Mouse (Mus musculus): ENCODE results near the gene Tbck.

Tbck gene

GRCm38 (mm10) chr3:132831179-132831873, 147.4 kb downstream of the Tbck start:
- no peak for DNase-seq (ENCODE audit: low spot score in 2 of 2)

GRCm38 (mm10) chr3:132835118-132835794, 151.3 kb downstream of the Tbck start:
- DNase-seq (ENCODE audit: low spot score in 2 of 2): no peak

GRCm38 (mm10) chr3:132837134-132837533, 153.2 kb downstream of the Tbck start:
- DNase-seq (ENCODE audit: low spot score in 2 of 2): no peak

DNA sequence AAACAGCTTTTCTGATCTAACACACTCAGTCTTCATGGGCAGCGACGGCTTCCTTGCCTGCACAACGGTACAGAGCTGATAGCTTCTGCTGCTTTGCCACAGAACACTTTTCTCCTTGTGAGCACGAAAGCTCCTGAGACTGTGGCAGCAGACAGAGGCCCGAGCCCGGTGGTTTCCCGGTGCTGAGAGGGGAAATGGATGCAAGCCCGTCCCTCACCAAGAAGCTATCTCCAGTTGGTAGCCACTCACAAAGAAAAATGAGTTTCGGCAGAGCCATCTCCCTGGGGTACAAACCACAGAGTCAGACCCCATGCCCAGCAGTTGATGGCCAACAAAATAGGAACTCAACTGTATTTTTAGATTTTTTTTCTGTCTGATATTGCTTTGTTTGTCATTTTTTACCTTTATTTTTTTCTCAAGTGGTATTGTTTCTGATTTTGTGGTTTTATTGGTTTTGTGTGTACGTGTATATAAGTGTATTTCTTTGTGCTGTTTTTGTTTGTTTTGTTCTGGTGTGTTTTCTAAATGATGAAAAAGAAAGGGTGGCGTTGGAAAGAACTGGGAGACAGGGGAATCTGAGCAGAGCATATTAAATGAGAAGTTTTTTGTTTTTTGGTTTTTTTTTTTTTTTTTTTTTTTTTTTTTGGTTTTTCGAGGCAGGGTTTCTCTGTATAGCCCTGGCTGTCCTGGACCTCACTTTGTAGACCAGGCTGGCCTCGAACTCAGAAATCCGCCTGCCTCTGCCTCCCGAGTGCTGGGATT, 154.9 kb downstream of the Tbck start:
- DNase-seq (ENCODE audit: low spot score in 2 of 2): no peak

- DNase-seq (ENCODE audit: low spot score in 2 of 2): no peak
These were observed 155.6 kb downstream of the Tbck start for GRCm38 (mm10) chr3:132839516-132839915.

DNA sequence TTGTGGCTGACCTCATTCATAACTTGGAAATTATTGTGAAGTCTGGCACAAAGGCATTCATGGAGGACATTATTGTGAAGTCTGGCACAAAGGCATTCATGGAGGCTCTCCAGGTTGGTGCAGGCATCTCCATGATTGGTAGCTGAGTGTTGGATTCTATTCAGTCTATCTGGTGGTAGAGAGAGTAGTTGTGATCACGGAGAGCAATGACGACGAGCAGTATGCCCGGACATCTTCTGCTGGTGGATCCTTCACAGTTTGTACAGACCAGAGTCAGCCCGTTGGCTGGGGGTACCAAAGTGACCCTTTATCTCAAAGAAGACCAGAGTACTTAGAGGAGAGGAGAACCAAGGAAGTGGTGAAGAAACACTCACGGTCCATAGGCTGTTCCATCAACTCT, 158.7 kb downstream of the Tbck start:
- DNase-seq (ENCODE audit: low spot score in 2 of 2): no peak

GRCm38 (mm10) chr3:132849669-132850068, 165.7 kb downstream of the Tbck start:
- DNase-seq (ENCODE audit: low spot score in 2 of 2): no peak

DNA sequence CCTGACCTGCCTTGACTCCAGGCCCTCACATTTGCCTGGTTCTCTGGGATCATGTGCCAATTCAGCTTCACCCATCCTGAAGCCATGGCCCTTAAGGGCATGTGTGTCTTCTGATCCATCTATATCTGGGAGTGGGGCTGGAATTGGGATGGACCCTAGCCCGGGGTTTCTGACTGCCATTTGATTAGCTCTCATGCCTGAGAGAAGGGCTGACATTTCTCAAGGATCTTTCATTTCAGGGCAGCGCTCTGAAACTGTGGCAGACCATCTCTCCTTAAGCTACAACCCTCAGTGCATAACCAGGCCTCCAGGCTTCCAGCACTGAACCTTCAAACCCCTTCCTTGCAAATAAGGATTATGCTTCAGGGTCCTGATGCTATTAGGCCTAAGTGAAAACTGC, 166.5 kb downstream of the Tbck start:
- DNase-seq (ENCODE audit: low spot score in 2 of 2): no peak

DNA sequence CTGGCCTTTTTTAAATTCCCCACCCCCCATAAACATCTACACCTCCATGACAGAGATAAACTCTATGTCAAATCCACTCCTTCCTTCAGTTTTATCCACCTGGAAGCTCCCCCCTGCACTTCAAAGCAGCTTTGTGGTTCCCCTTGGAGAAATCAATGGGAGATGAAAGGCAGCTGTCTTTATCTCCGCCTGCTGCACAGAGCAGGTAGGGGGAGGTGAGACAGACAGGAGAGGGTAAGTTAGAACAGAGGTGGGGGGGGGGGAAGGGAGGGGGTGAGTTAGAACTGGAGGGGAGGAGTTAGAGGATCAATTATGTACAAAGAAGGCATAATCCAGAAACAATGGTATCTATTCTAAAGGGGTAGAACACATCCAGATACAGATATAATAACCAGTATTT, 167.5 kb downstream of the Tbck start:
- no peak for DNase-seq (ENCODE audit: low spot score in 2 of 2)

GRCm38 (mm10) chr3:132851841-132852728, 168.1 kb downstream of the Tbck start:
- DNase-seq (ENCODE audit: low spot score in 2 of 2): no peak

DNA sequence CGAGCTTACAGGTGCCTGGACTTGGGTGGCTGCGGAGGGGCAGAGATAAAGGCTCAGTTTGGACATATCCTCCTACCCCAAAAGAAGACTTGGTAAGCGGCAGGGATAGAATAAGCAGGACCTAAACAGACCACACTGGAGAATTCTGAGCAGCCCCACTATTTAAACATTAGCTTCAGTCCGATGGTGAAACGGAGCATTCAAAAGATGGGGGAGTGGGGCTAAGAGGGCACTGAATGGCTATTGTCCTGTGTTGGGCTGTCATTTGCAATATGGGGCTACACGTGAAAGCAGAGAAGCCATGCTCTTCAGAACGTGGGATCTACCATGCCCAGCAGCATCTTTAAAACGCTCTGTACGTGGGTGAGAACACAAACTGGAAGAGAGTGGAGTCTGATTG, 170.3 kb downstream of the Tbck start:
- DNase-seq (ENCODE audit: low spot score in 2 of 2): no peak

- no peak for DNase-seq (ENCODE audit: low spot score in 2 of 2)
These were observed 171.7 kb downstream of the Tbck start for GRCm38 (mm10) chr3:132855458-132856212.

GRCm38 (mm10) chr3:132856651-132857050, 172.7 kb downstream of the Tbck start:
- DNase-seq (ENCODE audit: low spot score in 2 of 2): no peak

DNA sequence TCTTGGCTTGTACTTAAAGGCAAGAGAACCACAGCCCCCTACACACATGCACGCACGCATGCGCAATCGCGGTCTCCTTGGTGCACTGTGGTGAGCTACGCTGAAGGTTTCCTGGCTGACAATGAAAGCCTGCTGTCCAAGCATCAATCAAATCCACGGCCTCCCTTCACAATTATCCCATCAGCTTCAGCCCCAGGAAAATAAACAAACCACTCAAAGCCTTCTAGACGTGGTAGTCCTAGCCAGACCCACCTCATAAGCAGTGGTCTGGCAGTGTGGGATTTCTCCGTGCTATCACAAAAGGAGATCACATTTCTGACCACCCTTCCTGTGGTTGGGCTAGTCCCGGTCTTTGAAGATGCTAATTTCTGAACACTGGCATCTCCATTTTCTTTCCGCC, 174.9 kb downstream of the Tbck start:
- no peak for DNase-seq (ENCODE audit: low spot score in 2 of 2)

GRCm38 (mm10) chr3:132859573-132859972, 175.6 kb downstream of the Tbck start:
- no peak for DNase-seq (ENCODE audit: low spot score in 2 of 2)

GRCm38 (mm10) chr3:132860796-132861195, 176.9 kb downstream of the Tbck start:
- no peak for DNase-seq (ENCODE audit: low spot score in 2 of 2)

- peak in 1 of 2 experiments; percentile 15 for DNase-seq (ENCODE audit: low spot score in 2 of 2)
These were observed 179.9 kb downstream of the Tbck start for GRCm38 (mm10) chr3:132863843-132864242.

DNA sequence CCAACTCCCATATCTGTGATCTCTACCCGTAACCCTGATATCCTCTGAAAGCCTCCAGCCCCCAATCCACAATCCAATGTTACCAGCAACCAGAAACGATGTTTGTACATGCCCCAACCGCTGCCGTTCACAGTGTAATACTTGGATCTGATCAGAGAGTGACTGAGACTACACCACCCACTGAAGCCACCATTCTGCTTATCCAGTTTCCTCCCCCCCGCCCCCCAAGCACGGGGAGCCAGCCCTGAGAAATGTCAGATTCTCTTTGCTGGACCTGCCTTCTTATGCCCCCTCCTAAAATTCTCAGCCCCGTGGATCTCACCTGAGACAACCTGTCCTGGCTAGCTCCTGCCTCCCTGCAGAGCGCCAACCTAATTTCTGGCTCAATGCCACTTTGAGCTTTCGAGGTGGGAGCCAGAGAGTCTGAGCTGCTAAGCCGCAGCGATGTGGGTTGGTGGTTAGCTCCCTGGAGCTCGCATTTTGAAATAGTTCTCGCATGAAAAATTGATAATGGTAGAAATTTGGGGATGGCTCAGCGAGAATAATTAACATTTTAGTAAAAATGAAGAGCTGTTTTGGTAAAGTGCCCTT, 180.5 kb downstream of the Tbck start:
- DNase-seq (ENCODE audit: low spot score in 2 of 2): no peak

- no peak for DNase-seq (ENCODE audit: low spot score in 2 of 2)
These were observed 181.0 kb downstream of the Tbck start for GRCm38 (mm10) chr3:132864986-132865385.

GRCm38 (mm10) chr3:132865596-132865995, 181.7 kb downstream of the Tbck start:
- DNase-seq (ENCODE audit: low spot score in 2 of 2): no peak

- DNase-seq (ENCODE audit: low spot score in 2 of 2): no peak
These were observed 183.0 kb downstream of the Tbck start for GRCm38 (mm10) chr3:132866984-132867383.
